Mouse (Mus musculus): ENCODE measurements at regions not wholly inside any gene's neighbourhood (a gene's known extent, or its start where the extent isn't known, plus 50 kb on each side); places are given as distances from the start of the nearest gene placed in this dataset.
A peak's percentile ranks its signal among the peaks of the same experiment; 100 is the strongest.
"Not testable (repeated sequence)": the region's sequence is repeated elsewhere in the genome, so short reads cannot be mapped to it uniquely, and the experiment has no call there.

DNA sequence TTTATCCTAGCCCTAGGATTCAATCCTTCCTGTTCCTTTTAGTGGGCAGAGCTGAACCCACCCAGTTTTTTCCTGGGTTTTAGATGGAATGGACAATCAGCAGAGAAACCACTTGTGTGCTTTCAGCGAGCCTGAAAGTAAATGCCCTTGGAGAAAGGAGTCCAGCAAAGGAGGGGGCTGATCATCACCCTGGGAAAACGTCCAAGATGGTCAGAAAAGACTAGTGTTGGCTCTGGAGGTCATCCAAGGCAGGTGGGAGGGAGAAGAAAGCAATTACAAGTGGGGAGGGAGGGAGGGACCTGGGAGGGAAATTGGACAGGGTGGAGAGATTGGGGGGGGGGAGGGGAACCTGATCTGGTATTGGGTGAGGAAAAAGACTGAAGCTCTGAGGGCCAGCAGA, 55.6 kb upstream of the Zfp366 start:
- DNase-seq, result no peak

DNA sequence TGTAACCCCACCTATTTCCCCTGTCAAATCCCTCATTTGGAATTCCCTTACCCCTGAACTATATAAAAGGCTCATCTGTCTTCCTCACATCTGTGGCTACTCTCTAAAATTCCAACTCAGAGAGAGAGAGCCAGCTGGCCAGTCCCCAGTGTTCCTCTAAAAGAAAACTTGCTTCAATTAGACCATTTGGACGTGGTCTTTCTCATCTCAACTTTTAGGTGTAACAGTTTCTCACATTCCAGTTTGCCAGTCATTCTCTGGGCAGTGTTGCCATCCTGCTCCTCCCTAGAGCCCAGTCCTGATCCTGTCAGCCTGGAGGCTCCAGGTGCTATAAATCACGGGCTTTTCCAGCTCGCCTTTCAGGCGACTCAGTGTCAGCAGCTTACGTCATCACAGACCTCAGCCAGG, 56.3 kb upstream of the Zfp366 start:
- DNase-seq, result no peak

DNA sequence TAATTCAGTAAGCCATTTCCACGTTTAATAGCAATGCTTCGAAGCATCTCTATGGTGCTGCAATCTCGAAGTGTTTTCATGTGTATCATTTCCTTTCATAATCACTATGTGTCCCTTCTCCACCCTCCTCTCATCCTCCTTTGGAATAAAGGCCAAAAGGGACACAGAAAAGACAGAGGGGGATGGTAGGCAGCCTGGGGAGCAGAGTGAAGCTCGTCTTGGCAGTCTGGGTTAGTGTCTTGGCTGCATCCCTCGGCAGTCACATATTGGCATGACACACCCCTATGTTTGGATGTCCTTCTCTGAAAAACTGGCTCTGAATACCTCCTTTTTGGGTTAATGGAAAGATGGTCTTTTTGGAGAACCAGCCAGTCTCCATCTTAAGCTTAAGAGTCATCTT, 56.9 kb upstream of the Zfp366 start:
- no peak for DNase-seq

DNA sequence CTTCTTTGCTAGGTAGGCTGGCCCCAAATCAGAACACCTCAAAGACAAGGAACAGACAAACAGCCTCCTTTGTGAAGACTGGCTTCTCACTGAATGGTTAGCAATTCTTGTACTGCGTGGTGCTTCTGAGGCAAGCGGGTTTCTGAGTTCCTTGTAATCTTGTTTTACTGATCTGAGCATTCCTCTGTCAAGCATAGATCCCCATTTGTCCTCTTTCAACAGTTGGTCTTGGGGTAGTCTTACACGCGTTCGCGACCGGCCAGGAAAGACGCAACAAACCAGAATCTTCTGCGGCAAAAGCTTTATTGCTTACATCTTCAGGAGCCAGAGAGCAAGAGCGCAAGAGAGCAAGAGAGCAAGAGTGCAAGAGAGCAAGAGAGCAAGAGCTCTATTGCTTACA, 57.7 kb upstream of the Zfp366 start:
- not testable (repeated sequence) for DNase-seq

DNA sequence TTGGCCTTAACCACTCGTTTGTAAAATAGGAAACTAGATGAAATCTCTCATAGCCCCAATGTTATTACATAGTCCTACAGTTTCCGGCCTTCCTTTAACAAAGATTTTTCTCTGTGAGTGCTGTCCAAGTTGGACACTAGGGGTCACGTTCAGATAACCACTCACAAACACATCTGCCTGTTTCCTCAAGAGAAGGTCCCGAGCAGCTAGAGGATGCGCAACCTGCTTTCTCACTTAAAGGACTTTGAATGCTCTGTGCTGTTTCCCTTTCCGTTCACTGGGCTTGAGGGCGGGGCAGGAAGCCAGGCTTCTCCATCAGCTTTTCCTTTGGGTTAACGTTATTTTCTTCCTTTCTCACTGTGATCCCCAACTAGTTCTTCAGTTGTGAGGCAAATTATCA, 58.1 kb upstream of the Zfp366 start:
- no peak for DNase-seq

DNA sequence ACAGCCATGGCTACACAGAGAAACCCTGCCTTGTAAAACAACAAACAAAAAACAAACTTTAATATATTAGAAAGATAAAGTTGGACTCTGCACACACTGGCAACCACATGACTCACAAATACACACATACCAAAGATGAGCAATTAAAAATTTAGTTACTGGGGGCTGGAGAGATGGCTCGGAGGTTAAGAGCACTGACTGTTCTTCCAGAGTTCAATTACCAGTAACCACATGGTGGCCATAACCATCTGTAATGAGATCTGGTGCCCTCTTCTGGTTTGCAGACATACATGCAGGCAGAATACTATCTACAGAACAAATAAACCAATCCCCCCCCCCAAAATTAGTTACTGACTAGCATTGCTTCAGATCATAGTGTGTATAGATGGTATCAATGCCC, 58.7 kb upstream of the Zfp366 start:
- DNase-seq, result no peak

DNA sequence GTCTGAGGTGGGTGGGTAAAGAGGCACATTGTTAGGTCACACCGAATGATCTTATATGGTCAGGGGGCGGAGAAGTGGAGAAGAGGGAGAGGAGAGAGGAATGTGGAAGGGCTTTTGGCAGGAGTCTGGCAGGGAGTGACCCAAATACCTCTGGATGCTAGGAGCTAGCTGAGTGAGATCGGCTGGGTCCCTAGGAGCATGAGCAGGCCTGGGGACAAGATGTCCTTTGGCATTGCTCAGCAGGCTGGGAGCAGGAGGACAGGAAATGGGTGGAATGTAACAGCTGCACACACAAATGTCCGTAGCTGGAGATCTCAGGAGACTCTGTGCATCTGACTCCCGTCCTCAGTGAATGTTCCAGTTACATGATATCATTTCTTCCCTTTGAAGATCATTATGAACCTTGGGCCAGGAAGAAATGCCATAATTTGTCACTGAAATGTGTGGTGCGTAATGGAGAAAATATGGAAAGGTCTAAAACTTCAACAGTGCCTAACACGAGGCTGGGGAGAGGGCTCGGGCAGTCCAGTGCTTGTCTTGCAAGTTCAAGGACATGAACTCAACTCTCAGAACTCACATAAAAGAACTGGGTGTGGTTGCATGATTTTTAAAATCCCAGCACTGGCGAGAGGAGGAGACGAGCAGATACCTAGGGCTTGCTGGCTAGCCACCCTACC, 59.6 kb upstream of the Zfp366 start:
- no peak for DNase-seq

DNA sequence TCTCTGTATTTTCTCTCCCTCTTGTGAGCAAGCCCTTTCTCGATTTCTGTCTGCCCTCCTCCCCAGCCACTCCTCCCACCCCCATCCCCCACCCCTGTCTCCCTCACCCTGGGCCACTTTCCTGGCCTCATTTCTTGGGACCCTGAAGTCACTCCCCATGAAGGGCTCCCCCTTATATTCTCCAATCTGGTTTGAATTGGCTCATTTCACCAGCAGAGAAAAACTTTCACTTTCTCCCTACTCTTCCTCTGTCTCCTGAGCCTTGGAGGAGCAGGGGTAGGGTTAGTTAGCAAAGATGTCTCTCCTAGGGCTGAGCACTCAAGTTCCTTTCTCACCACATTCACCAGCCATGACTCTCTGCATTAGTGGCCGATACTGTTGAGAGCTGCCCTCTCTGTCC, 60.5 kb upstream of the Zfp366 start:
- no peak for DNase-seq

DNA sequence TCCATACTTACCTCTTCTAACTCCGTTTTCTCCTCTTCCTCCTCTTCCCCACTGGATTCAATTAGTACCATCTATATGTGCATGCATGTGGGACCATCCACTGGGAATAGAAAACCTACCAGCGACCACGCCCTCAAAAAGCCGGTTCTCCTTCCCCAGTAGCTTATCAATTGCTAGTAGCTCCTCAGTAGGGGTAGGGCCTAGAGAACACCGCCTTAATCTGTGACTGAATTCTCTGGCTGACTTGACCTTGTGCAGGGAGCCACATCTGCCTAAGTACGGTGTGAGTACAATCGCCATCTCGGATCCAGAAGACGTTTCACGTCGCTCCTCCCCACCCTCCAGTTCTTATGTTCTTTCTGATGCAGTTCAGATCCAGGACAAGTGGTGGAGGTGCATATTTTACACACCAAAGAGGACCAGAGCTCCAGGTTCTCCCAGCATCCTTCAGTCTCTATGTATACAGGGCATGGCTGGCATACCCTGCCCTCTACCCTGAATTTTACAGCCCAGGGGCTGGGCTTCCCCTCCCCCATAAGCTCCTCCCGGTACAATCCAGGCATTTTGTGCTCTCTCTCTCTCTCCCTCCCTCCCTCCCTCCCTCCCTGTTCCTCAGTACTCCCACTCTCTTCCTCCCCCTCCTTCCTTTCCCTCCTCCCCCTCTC, 61.0 kb upstream of the Zfp366 start:
- DNase-seq, result no peak

DNA sequence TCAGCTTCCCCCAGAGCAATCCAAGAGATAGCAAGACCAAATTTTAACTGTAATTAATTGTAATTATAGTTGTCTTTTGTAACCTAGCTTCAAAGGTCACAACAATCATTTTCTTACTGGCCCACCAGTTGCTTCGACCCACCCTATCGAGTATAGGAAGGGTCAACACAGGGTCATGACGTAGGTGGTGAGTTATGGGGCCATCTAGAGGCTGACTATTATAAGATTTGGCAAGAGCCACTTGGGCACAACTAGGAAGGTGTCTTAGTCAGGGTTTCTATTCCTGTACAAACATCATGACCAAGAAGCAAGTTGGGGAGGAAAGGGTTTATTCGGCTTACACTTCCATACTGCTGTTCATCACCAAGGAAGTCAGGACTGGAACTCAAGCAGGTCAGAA, 62.1 kb upstream of the Zfp366 start:
- not testable (repeated sequence) for DNase-seq

DNA sequence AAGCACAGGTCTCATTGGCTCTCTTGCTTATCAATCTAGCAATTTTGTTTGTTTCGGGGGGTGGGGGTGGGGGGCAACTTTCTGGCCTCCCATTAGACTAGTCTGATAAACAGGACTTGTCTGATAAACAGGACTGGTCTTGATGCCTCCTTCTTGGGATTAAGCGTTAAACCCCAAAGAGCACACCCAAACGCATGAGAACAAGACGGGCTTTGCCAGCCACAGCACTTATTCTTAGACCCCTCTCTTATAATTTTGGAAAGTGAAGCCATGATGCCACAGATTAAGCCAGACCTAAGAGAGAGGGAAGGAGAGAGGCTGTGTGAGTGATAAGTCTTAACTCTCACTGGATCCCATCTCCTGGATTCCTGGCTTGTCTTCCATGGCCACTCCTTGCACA, 63.5 kb upstream of the Zfp366 start:
- no peak for DNase-seq

DNA sequence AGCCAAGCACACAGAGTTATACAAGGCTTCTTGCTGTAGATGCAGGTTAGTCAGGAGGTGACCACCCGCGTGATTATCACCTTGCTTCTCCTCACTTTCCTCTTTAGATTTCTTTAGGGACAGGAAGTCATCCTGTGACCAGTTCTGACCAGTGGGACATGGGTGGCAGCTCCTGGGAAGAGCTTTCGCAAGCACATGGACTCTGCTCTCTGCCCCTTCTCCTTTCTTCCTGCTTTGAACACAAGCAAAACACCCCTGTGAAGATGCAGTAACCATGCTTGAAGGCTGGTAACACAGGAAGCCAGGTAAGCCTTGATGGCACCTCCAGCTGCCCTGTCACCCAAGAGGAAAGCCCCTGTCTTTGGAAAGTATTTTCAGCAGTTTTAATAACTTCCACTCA, 64.7 kb upstream of the Zfp366 start:
- no peak for DNase-seq

DNA sequence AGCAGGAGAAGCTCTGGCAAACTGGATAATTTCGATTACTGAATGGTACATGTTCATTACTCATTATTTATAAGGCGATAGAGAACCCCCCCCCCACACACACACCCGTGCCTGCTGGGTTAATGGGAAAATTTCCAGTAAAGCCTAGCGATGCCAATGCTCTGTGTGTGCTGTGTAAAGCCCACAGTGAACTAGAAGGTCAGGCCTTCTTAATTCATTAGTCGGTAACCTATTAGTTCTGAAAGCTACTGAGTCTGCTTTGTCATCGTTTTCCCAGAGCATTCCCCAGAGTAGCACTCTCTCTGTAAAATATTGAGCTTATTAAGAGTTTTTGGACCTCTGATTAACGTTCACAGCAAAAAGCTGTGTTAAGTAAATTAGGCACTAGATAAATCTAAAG, 65.7 kb upstream of the Zfp366 start:
- no peak for DNase-seq

DNA sequence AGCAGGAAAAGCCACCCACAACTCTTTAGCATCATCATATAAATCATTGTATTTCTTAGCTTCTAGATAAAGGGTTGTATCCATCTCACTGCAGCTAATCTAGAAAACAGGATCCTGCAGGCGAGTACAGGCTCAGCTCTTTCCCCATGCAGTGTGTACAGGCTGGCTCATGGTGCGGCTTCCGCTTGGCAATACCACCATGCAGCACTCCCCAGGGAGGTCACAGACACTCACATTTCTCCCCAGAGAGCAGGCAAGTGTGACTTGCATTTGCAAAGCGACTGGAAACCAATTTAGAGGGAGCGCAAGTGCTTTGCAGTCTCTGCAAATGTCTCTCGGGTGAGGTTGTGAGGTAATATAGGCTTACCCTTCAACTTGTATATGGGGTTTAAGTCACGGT, 69.1 kb upstream of the Zfp366 start:
- no peak for DNase-seq

DNA sequence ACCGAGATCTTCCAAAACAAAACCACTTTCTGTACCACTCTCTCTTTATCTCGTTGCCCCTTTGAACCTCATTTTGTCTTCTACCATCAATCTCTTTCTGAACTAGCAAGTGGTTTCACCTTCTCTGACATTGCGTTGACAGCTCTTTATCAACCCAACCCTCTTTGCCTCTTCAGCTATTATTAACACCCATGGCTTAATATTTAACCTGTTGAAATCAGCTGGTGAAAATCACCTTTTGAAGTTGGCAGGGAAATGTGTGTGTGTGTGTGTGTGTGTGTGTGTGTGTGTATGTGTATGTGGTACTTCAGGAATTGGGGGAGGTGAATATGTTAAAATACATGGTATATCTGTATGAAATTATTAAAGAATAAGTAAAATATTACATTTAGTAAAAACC, 70.1 kb upstream of the Zfp366 start:
- DNase-seq, result no peak

DNA sequence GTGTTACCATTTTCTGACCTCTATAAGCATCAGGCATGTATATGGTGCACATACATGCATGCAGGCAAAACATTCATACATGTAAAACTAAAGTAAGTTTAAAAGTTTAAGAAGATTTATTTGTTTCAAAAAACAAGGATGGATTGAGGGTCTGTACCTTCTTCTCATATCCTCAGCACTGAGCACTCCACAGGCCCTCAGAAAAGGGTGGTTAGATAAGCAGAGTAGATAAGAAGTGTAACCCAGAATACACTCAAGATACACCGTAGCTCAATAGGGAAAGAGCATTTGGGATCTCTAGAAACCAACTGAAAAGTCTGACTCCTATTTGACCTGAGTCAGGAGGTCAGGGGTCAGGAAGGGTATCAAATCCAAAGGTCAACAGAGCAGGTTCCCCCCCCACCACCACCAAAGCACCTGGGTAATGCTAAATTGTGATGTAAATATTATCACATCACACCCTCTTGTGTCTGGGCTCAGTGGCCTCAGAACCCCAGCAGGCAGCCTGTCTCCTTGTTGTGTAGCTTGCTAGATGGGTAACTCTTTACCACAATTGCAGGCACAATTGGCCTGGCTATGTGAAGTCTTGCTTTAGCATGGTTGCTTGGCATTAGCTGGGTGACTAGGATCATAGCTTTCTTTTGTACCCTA, 72.8 kb upstream of the Zfp366 start:
- no peak for DNase-seq

DNA sequence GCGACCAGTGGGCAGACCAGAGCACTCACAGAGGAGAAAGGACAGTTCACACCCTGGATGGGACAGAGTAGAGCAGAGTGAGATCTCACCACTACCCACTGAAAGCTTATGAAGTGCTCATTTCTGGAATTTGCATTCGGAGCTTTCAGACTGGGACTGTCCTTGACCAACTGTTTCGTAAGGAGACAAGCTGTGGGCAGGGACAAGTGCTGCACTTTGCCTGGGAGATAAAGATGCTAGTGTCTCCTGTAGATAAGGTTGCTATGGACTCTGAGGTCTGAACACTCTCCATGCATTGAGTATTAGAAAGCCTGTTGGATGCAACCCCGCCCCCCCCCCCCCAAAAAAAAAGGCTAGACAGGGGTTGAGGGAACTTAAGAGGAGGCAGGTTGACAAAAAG, 76.6 kb upstream of the Zfp366 start:
- DNase-seq, result no peak

DNA sequence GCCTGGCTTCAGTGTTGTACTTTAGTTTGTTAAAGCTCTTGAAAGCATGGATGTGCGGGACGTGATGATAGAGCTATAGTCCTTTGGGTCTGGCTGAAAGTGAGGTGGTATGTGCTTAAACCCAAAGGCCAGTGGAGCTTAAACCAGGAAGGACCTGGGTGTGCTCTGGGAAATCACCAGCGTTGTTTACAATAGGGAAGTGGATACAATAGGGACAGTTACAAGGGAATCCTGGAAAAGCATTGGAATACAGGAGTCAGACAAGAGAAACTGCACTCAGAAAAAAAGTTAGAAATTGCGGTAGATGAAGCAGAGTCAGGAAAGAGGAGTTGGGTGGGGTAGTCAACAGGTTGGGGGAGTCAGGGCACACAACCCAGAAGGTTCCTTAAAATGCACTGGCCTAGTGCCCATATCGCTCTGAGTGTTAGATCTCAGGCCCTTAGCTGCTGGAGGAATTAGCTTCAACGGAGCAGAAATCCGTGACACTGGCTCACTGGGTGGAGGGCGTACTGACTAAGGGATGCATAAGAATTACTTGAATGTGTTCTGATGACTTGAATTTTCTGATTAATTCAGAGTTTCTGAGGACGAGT, 82.4 kb upstream of the Zfp366 start:
- no peak for DNase-seq

DNA sequence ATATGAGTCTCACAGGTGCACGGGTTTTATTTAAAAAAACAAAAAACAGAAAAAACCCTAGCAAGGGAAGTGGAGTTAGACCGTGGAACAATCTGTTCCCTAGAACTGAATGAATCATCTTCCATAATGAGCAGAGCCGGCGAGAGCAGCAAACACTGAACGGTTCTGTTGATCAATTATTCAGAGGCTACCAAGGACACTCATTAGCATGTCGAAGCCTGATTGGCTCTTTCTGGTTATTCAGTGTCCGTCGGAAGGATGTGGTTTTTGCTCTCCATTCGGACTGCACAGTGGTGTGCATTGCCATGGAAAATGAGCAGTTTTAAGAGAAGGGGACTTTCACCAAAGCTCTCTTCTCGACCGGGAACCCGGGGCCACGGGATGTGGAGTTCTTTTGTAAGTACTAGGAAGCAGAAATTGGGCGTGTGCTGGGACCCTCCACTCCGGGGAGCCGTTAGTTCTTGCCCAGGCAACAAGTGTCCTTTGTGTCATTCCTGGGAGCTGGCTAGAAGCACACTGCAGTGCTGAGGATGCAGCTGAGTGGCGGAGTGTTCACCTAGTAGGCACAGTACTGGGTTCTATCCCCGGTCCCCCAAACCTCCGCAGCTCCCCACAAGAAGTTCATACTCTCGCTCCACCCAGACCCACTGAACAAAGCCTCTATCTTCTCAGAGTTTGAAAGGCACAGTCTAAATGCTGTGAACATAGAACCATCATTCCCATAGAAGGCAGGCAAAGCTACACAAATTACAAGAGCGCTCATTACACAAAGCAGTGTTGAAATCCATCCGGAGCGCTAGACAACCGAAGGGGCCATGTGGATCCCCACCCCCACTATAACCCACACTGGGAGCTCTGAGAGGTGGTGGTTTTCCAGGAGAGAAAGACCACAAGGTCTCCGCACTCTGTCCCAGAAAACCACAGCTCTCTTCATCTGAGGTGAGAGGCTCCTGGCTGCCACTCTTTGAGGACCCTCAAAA, 83.9 kb upstream of the Zfp366 start:
- DNase-seq, result peak; percentile 23

DNA sequence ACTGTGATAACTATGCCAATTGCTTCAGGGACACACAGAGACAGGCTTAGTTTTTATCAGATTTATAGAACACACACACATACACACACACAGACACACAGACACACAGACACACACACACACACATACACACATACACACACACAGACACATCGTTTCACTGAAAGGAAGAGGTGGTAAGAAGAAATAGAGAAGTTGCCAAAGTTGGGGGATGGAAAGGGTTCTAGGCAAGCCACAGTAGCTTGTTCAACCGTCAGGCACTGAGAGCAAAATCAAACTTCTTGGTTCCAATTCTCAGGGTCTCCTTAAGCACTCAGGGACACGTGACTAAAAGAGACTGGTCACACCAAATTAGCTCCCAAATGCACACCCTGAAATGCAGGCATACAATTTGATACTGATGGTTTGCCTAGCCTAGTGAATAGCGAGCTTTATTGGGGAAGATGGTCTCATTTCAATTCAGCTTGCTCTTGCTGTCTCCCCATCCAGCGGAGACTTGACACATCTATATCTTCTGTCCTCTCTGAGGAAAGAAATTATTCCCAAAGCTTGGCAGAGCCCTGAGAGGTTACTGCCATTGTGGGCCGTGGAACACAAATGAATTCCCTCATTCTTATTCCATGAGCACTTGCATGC, 84.7 kb upstream of the Zfp366 start:
- no peak for DNase-seq

DNA sequence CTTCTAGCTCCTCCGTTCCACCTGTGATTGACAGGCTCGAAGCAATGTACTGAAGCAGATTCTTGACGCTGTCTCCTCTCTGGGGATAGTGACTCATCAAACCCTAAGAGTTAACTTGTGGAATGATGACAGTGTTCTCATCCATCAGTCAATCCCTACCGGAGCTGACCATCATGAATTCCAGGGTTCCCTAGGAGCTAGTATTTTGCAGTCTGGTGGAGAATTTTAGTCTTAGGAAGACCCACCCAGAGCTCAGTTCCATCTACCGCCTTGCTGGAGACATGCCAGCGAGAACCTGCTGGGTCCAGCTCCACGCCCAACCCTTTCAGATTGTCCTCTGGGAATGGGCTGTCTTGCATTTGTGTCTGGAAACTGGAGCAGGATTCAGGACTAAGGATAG, 85.4 kb upstream of the Zfp366 start:
- no peak for DNase-seq

Measured in adrenal gland, postnatal 25 days (tissue).